Mouse (Mus musculus) thymus, adult 2 months (tissue): ENCODE data around the gene Zfp142. TPM values are rescaled to one million over a fixed set of nuclear protein-coding genes. Genes with fewer than 3 reads are reported as not detected.

ENCODE experiments used
- DNase-seq: peaks from one replicate; pipeline ENCODE4 v3.0.0; 2021
- H3K27ac ChIP-seq: fragments of 200-500 bp; 2 replicates; pipeline ENCODE4 v1.5.1; 2012; ENCODE audit warnings: low read length, control low read depth; ENCODE audit not compliant: control insufficient read depth, insufficient read depth
- H3K27me3 ChIP-seq: fragments of 200-500 bp; 2 replicates; pipeline ENCODE4 v1.6.1; 2012; ENCODE audit warnings: mild to moderate bottlenecking, low read length, moderate library complexity, mixed read lengths; ENCODE audit not compliant: control insufficient read depth, insufficient read depth
- H3K36me3 ChIP-seq: fragments of 200-500 bp; 2 replicates; pipeline ENCODE4 v1.6.1; 2012; ENCODE audit warnings: mild to moderate bottlenecking, low read length, moderate library complexity; ENCODE audit not compliant: control insufficient read depth, insufficient read depth
- H3K4me1 ChIP-seq: fragments of 200-500 bp; replicated peaks from 2 replicates; pipeline ENCODE4 v1.6.1; 2012; ENCODE audit warnings: low read length; ENCODE audit not compliant: control insufficient read depth, insufficient read depth
- H3K4me3 ChIP-seq: fragments of 200-500 bp; 2 replicates; pipeline ENCODE4 v1.5.1; 2012; ENCODE audit warnings: mild to moderate bottlenecking, low read length, control low read depth, moderate library complexity; ENCODE audit not compliant: control insufficient read depth, insufficient read depth
- CTCF ChIP-seq: fragments of 200-500 bp; IDR thresholded peaks from 2 replicates; pipeline ENCODE4 v1.5.1; 2012; ENCODE audit warnings: mild to moderate bottlenecking, control low read depth, low read length, moderate library complexity, borderline replicate concordance; ENCODE audit not compliant: control insufficient read depth, poor library complexity, insufficient read depth; ENCODE audit errors: extremely low read depth
- POLR2A ChIP-seq: fragments of 200-500 bp; IDR thresholded peaks from 2 replicates; pipeline ENCODE4 v1.6.1; 2012; ENCODE audit warnings: mild to moderate bottlenecking, low read length, control low read depth, moderate library complexity; ENCODE audit not compliant: control insufficient read depth, poor library complexity, insufficient read depth; ENCODE audit errors: extremely low read depth
- WGBS: fragments of 180-500 bp; shearing (Covaris S2); methylation state at CpG from one replicate; pipeline ENCODE4 v1.1.7; 2018; 5-methylcytosine and 5-hydroxymethylcytosine counted together
- polyA plus RNA-seq: library from polyadenylated mRNA; depleted of rRNA; stranded (reverse); fragments of >200 nt; gene quantifications from 2 replicates; pipeline ENCODE4 v1.2.3, GENCODE M21; 2012; rRNA removed

Gene Zfp142
- polyA plus RNA-seq, 1 experiment = 28.4 TPM

- Histone ChIP-seq H3K27me3 (no peaks in the 10 kb centered on the region), H3K27ac (no peak overlapping the region), H3K4me3 (no peak overlapping the region), H3K36me3 (peaks cover 65% of the 10 kb centered on the region), H3K4me1 (no peaks in the 10 kb centered on the region)
- TF ChIP-seq CTCF (no peak), POLR2A (no peak)
- WGBS = 93% methylated on average over 7 of the region's 7 CpGs
- no peak for DNase-seq
Measured at GRCm38 (mm10) chr1:74528589-74528988, 59.5 kb downstream of the Zfp142 start.

GRCm38 (mm10) chr1:74524746-74525145, 63.3 kb downstream of the Zfp142 start:
- TF ChIP-seq POLR2A (no peak), CTCF (no peak)
- no peak for DNase-seq
- peaks cover 56% of the 10 kb centered on the region for H3K36me3 ChIP-seq
- whole genome bisulfite sequencing = 91% methylated on average over 4 of the region's 4 CpGs
- H3K4me3 ChIP-seq = no peak overlapping the region
- no peaks in the 10 kb centered on the region for H3K4me1 ChIP-seq
- no peaks in the 10 kb centered on the region for H3K27me3 ChIP-seq
- H3K27ac ChIP-seq = no peak overlapping the region

- no peaks in the 10 kb centered on the region for H3K27me3 ChIP-seq
- H3K4me1 ChIP-seq = no peaks in the 10 kb centered on the region
- no peak overlapping the region for H3K27ac ChIP-seq
- TF ChIP-seq POLR2A (no peak), CTCF (no peak)
- H3K4me3 ChIP-seq = no peak overlapping the region
- DNase-seq = no peak
- H3K36me3 ChIP-seq = peaks cover 40% of the 10 kb centered on the region
Measured at GRCm38 (mm10) chr1:74519875-74520274, 68.2 kb downstream of the Zfp142 start.

Other genes with a start within 250 kb of the Zfp142 start
- 0.13 and 0.27 TPM in 2 replicates for gene Catip, start 226.1 kb downstream of the Zfp142 start, polyA plus RNA-seq
- gene Slc11a1, start 213.1 kb downstream of the Zfp142 start, polyA plus RNA-seq = 46.3 and 48.7 TPM in 2 replicates
- 201 and 203 TPM in 2 replicates for gene Ctdsp1, start 196.7 kb downstream of the Zfp142 start, polyA plus RNA-seq
- gene Vil1, start 178.9 kb downstream of the Zfp142 start, polyA plus RNA-seq = 0.74 and 1.0 TPM in 2 replicates
- 40.2 and 53.1 TPM in 2 replicates for gene Cnot9, start 82.2 kb downstream of the Zfp142 start, polyA plus RNA-seq
- 0.24 and 0.33 TPM in 2 replicates for gene Plcd4, start 45.4 kb downstream of the Zfp142 start, polyA plus RNA-seq
- 7.3 and 8.6 TPM in 2 replicates for gene Usp37, start 44.0 kb downstream of the Zfp142 start, polyA plus RNA-seq
- gene Bcs1l, start within 50 bp of the Zfp142 start, polyA plus RNA-seq = 14.7 and 17.3 TPM in 2 replicates
- gene Rnf25, start 13.2 kb upstream of the Zfp142 start, polyA plus RNA-seq = 68.0 and 82.4 TPM in 2 replicates
- 2.6 and 3.7 TPM in 2 replicates for gene Stk36, start 13.2 kb upstream of the Zfp142 start, polyA plus RNA-seq
- 45.7 and 51.4 TPM in 2 replicates for gene Ttll4, start 73.5 kb upstream of the Zfp142 start, polyA plus RNA-seq
- gene Cyp27a1, start 125.3 kb upstream of the Zfp142 start, polyA plus RNA-seq = 9.5 and 10.7 TPM in 2 replicates
- 0.10 and 0.38 TPM in 2 replicates for gene Prkag3, start 161.0 kb upstream of the Zfp142 start, polyA plus RNA-seq
- 1.8 and 1.9 TPM in 2 replicates for gene Wnt6, start 183.6 kb upstream of the Zfp142 start, polyA plus RNA-seq
- 5.0 and 5.3 TPM in 2 replicates for gene Wnt10a, start 203.3 kb upstream of the Zfp142 start, polyA plus RNA-seq